Mouse (Mus musculus) heart, adult 2 months (tissue): ENCODE results near the gene Pecr.

Source experiments
- CTCF ChIP-seq: fragments of 200-600 bp; IDR thresholded peaks from 2 replicates; pipeline ENCODE4 v1.8.1; 2022; ENCODE audit warnings: antibody characterized with exemption, mild to moderate bottlenecking, moderate library complexity
- EP300 ChIP-seq: fragments of 200-500 bp; IDR thresholded peaks from 2 replicates; pipeline ENCODE4 v1.6.1; 2011; ENCODE audit warnings: low read depth, low read length, control low read depth; ENCODE audit not compliant: insufficient read depth
- POLR2A ChIP-seq: fragments of 200-500 bp; IDR thresholded peaks from 2 replicates; pipeline ENCODE4 v1.6.1; 2011; ENCODE audit warnings: mild to moderate bottlenecking, low read depth, low read length, control low read depth; ENCODE audit not compliant: insufficient read depth

GRCm38 (mm10) chr1:72226887-72227481 lies 57.1 kb downstream of the Pecr start:
- TF ChIP-seq CTCF, result no peak
- no peak for TF ChIP-seq POLR2A
- no peak for TF ChIP-seq EP300
